Mouse (Mus musculus) hindbrain, embryonic 11.5 days (tissue): ENCODE measurements at regions not wholly inside any gene's neighbourhood (a gene's known extent, or its start where the extent isn't known, plus 50 kb on each side); places are given as distances from the start of the nearest gene placed in this dataset.
"Not testable (repeated sequence)": the region's sequence is repeated elsewhere in the genome, so short reads cannot be mapped to it uniquely, and the experiment has no call there.

Source experiments
- ATAC-seq: fragments of 200-750 bp; cut with Nextera tagmentation; 2 replicates; pipeline ENCODE4 v1.8.0; 2017; ENCODE audit warnings: mild to moderate bottlenecking, moderate TSS enrichment, moderate library complexity; ENCODE audit not compliant: low FRiP score
- DNase-seq: peaks from one replicate; pipeline ENCODE4 v3.0.0-alpha.2; 2015; ENCODE audit warnings: low spot score
- H3K27ac ChIP-seq: fragments of 300-500 bp; sonication (generic); 2 replicates; pipeline ENCODE4 v1.5.1; 2014; ENCODE audit warnings: mild to moderate bottlenecking, low read depth, low read length
- H3K27me3 ChIP-seq: fragments of 300-500 bp; sonication (generic); 2 replicates; pipeline ENCODE4 v1.6.1; 2014; ENCODE audit warnings: mild to moderate bottlenecking, low read length, moderate library complexity, mixed read lengths; ENCODE audit not compliant: control insufficient read depth, insufficient read depth
- H3K36me3 ChIP-seq: fragments of 300-500 bp; sonication (generic); 2 replicates; pipeline ENCODE4 v1.6.1; 2014; ENCODE audit warnings: mild to moderate bottlenecking, low read length, moderate library complexity, mixed read lengths; ENCODE audit not compliant: control insufficient read depth, insufficient read depth
- H3K4me1 ChIP-seq: fragments of 300-500 bp; sonication (generic); replicated peaks from 2 replicates; pipeline ENCODE4 v1.6.1; 2014; ENCODE audit warnings: low read length, mixed read lengths; ENCODE audit not compliant: control insufficient read depth, insufficient read depth
- H3K4me2 ChIP-seq: fragments of 300-500 bp; sonication (generic); replicated peaks from 2 replicates; pipeline ENCODE4 v1.6.1; 2014; ENCODE audit warnings: mild to moderate bottlenecking, low read depth, low read length
- H3K4me3 ChIP-seq: fragments of 300-500 bp; sonication (generic); 2 replicates; pipeline ENCODE4 v1.5.1; 2014; ENCODE audit warnings: low read depth, low read length
- H3K9ac ChIP-seq: fragments of 300-500 bp; sonication (generic); 2 replicates; pipeline ENCODE4 v1.6.1; 2014; ENCODE audit warnings: low read depth, low read length
- H3K9me3 ChIP-seq: fragments of 300-500 bp; sonication (generic); 2 replicates; pipeline ENCODE4 v1.6.1; 2016; ENCODE audit warnings: low read length; ENCODE audit not compliant: control insufficient read depth
- WGBS: fragments of 180-500 bp; shearing (Covaris S2); extraction: QIAGEN DNeasy Blood & Tissue Kit; methylation state at CpG from one replicate; pipeline ENCODE4 v1.1.7; 2014; 5-methylcytosine and 5-hydroxymethylcytosine counted together

GRCm38 (mm10) chr3:49382290-49382689 lies 374.8 kb downstream of the Pcdh18 start:
- H3K36me3 ChIP-seq: no peaks in the 10 kb centered on the region
- H3K9ac ChIP-seq: no peak overlapping the region
- H3K27ac ChIP-seq: no peak overlapping the region
- H3K4me3 ChIP-seq: no peak overlapping the region
- ATAC-seq: no peak
- no peaks in the 10 kb centered on the region for H3K9me3 ChIP-seq
- no peaks in the 10 kb centered on the region for H3K4me1 ChIP-seq
- H3K27me3 ChIP-seq: no peaks in the 10 kb centered on the region
- WGBS: 96% methylated on average over 17 of the region's 17 CpGs
- no peak overlapping the region for H3K4me2 ChIP-seq
- DNase-seq: no peak

DNA sequence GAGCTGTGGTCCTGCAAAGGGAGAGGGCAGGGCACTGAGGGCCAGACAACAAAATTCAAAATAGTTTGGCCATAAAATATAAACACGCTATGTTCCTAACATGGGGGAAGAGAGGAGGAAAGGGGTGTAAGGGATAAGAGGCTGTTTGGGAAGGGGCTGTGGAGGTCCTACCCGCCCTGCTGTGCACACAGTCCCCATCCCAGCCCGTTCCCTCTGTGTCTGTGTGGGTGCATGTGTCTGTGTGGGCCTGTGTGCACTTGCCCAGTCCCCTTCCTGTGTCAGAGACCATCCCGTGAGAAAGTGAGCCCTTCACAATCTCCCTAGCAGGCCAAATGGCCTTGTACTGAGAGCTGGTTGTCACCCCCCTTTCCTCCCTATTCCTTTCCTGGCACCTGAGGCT lies 379.6 kb downstream of the Pcdh18 start:
- not testable (repeated sequence) for H3K27ac ChIP-seq, H3K9me3 ChIP-seq, H3K27me3 ChIP-seq, H3K36me3 ChIP-seq, DNase-seq, H3K4me3 ChIP-seq, H3K9ac ChIP-seq, H3K4me1 ChIP-seq, H3K4me2 ChIP-seq
- ATAC-seq: peak; percentile 66
- WGBS: 97% methylated on average over 3 of the region's 4 CpGs
